Mouse (Mus musculus): ENCODE measurements around the gene Cd300lg. TPM values are rescaled to one million over a fixed set of nuclear protein-coding genes. Genes with fewer than 3 reads are reported as not detected.

Gene Cd300lg
- polyA plus RNA-seq, 1 experiment = 7.8 TPM

DNA sequence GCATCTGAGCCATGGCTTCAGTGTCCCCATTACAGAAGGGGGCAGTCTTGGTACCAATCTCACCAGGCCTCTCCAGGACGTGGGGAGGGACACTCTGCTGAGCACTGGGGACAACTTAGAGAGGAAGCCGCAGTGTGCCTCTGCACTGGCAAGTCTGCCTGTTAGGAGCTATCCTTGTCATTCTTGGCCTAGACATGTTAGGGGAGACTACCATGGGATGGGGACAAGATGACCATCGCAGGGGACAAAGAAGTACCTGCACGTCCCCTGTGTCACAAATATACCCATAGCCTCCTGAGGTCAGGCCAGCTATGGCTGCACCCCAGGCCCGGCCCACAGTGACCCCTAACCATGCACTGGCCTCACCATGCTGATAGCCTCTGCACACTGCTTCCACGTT is 2.1 kb downstream of the Cd300lg start:
- no peak overlapping the region for H3K4me3 ChIP-seq (replicated peaks; ENCODE audit: extremely low read depth, low read depth, low read length)
- no peaks in the 10 kb centered on the region for H3K4me1 ChIP-seq (ENCODE audit: control insufficient read depth, insufficient read depth, low read length)
- WGBS = 84% methylated on average over 6 of the region's 6 CpGs
- no peak for DNase-seq
- TF ChIP-seq CTCF (IDR thresholded peaks at IDR 0.05; ENCODE audit: insufficient read depth, low read length) = no peak
- TF ChIP-seq POLR2A (IDR thresholded peaks at IDR 0.05; ENCODE audit: borderline replicate concordance, extremely low read depth, low read depth, low read length) = no peak

DNA sequence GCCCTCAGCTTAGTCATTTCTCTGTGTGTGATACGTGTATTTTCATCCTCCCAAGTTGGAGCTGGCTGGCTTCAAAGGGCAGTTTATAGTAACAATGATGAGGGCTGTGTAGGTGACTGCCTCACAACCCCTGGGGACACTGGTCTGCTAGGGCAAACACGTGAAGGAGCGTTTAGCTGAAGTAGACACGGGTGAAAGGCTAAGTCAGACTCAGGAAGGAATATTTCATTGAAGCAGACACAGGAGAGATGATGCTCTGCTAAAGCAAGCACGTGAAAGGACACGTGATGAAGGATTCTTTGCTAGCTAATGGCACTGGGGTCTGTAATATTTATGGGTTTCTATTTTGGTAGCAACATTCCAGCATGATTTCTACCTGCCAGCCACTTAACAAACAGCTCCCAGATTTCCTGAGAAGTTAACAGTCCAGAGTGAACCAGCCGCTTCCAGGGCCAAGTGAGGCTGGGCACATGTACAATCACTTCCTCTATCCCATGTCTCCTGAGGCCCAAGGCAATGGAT is 3.4 kb downstream of the Cd300lg start:
- no peak for TF ChIP-seq CTCF (IDR thresholded peaks at IDR 0.05; ENCODE audit: insufficient read depth, low read length)
- no peak for TF ChIP-seq POLR2A (IDR thresholded peaks at IDR 0.05; ENCODE audit: borderline replicate concordance, extremely low read depth, low read depth, low read length)
- Histone ChIP-seq H3K4me1 (ENCODE audit: control insufficient read depth, insufficient read depth, low read length) (no peaks in the 10 kb centered on the region), H3K4me3 (replicated peaks; ENCODE audit: extremely low read depth, low read depth, low read length) (no peak overlapping the region)
- no peak for DNase-seq
- WGBS = 57% methylated on average over 7 of the region's 7 CpGs

DNA sequence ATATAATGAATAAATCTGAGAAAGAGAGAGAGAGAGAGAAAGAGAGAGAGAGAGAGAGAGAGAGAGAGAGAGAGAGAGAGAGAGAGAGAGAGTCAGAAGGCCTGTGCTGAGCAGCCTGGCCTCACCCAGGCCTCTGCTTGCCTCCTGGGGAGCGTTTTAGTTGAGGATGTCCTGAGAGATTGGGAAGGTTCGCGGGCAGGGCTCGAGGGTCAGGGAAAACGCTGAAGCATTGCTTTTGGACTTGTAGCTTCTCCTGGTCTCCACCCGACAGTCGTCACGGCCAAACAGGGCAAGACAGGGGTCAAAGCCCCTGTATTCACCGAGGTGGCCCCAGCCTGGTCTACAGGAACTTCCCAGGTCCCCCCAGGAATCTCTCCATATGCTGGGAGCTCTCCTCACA is 5.3 kb downstream of the Cd300lg start:
- WGBS = 73% methylated on average over 9 of the region's 9 CpGs
- no peak for DNase-seq
- no peak overlapping the region for H3K4me3 ChIP-seq (replicated peaks; ENCODE audit: extremely low read depth, low read depth, low read length)
- no peaks in the 10 kb centered on the region; the same call in none of the 2 replicates for H3K4me1 ChIP-seq (ENCODE audit: control insufficient read depth, insufficient read depth, low read length)
- TF ChIP-seq CTCF (IDR thresholded peaks at IDR 0.05; ENCODE audit: insufficient read depth, low read length) (no peak), POLR2A (IDR thresholded peaks at IDR 0.05; ENCODE audit: borderline replicate concordance, extremely low read depth, low read depth, low read length) (no peak)

DNA sequence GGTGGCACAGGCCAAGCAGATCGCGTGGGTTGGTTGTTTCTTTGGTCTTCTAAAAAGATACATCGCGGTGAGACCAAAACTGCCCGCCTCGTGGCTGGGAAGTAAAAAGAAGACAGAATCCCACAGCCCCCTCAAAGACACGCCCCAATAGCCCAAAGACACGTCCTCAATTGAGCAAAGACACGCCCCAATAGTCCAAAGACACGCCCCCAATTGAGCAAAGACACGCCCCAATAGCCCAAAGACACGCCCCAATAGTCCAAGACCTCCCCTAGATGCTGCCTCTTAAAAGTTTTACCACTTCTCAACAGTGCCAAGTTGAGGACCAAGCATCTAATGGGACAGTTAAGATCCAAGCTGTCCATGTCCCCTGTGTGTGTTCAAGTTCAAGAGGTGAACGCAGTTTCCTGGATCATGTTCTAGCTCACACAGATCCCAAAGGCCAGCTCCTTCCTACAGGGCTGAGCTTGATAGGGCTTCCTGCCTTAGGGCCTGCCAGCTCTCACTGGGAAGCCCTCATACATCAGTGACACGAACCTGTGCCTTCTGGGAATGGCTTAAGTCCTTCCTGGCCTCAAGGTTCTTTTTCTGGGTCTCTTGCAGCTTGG is 8.7 kb downstream of the Cd300lg start:
- TF ChIP-seq POLR2A (IDR thresholded peaks at IDR 0.05; ENCODE audit: borderline replicate concordance, extremely low read depth, low read depth, low read length) (no peak), CTCF (IDR thresholded peaks at IDR 0.05; ENCODE audit: insufficient read depth, low read length) (no peak)
- H3K4me1 ChIP-seq (ENCODE audit: control insufficient read depth, insufficient read depth, low read length) = peaks cover 11% of the 10 kb centered on the region
- no peak for DNase-seq
- 65% methylated on average over 14 of the region's 14 CpGs for WGBS
- H3K4me3 ChIP-seq (replicated peaks; ENCODE audit: extremely low read depth, low read depth, low read length) = no peak overlapping the region

DNA sequence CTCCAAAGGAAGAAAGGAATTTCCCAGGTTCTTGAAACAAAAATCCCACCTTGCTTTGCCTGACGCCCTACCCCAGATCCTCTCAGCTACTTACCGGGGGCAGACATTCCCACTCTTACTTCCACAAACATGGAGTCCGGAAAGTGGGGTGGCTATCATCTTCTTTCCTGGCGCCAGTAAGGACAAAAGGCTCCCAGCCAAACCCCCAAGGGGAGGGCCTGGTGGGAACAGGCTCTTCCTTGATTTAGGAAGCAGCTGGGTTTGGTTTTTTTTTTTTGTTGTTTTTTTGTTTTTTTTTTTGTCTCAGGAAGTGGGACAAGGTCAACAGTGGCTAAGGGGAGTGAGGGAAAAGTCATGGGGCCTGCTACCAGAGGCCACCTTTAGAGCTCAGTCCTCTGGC is 10.2 kb downstream of the Cd300lg start:
- Histone ChIP-seq H3K4me3 (replicated peaks; ENCODE audit: extremely low read depth, low read depth, low read length) (peak overlapping the region; percentile 31), H3K4me1 (ENCODE audit: control insufficient read depth, insufficient read depth, low read length) (peaks cover 11% of the 10 kb centered on the region)
- WGBS = 32% methylated on average over 4 of the region's 4 CpGs
- DNase-seq = peak; percentile 32
- no peak for TF ChIP-seq POLR2A (IDR thresholded peaks at IDR 0.05; ENCODE audit: borderline replicate concordance, extremely low read depth, low read depth, low read length)
- no peak for TF ChIP-seq CTCF (IDR thresholded peaks at IDR 0.05; ENCODE audit: insufficient read depth, low read length)

DNA sequence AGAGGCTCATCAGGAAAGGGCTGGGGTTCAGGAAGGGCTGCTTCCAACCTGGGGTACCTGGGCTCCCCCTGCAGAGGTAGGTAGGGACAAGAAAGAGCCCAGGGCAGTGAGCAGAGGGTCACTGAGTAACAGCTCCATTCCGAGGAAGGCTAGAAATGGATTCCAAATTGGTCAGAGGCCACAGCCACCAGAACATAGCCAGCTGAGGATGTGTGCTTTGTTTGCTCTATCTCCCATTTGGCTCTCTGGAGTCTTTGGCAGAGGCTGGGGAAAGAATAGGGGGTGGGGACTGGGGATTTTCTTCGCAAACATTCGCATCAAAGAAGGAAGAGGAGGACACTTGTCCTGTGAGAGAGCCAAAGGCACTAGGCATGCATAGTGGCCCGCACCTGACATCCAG is 10.6 kb downstream of the Cd300lg start:
- 23% methylated on average over 4 of the region's 4 CpGs for WGBS
- TF ChIP-seq POLR2A (IDR thresholded peaks at IDR 0.05; ENCODE audit: borderline replicate concordance, extremely low read depth, low read depth, low read length) (peak; percentile 45; the same call in 1 of the 2 replicates), CTCF (IDR thresholded peaks at IDR 0.05; ENCODE audit: insufficient read depth, low read length) (no peak)
- peaks cover 11% of the 10 kb centered on the region for H3K4me1 ChIP-seq (ENCODE audit: control insufficient read depth, insufficient read depth, low read length)
- DNase-seq = no peak
- H3K4me3 ChIP-seq (replicated peaks; ENCODE audit: extremely low read depth, low read depth, low read length) = no peak overlapping the region

DNA sequence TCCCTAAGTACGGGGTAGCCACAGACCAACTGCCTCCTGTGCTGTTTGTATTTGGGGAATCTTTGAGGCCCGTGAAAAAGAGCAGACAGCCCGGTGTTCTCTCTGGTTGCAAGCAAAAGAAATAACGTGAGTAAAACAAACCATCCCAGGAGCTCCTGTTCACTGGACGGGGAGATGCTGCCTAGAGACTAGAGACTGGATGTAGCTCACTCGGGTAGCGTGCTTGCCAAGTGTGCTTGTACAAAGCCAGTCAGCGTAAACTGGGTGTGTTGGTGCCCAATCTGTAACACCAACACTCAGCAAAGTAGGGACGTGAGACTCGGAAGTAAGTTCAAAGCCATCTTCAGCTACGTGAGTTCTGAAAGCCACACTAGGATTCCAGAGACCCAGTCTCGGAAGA is 11.4 kb downstream of the Cd300lg start:
- no peak overlapping the region for H3K4me3 ChIP-seq (replicated peaks; ENCODE audit: extremely low read depth, low read depth, low read length)
- 75% methylated on average over 12 of the region's 12 CpGs for WGBS

DNA sequence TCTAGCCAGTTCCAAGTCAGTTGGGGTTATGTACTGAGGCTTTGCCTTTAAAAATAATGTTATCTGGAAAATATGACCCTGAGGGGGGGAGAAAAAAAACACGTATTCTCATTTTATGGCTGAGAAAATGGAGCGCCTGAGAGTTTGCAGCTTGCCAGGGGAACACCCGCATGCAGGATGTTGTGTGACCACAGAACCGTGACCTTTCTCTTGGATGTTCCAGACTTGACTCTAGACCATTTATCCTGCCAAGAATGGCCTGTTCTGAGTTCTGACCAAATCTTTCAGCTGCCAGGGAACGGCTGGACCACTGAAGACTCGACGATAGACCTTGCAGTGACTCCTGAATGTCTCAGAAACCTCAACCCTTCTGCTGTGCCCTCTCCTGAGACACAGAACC is 11.9 kb downstream of the Cd300lg start:
- Histone ChIP-seq H3K4me1 (ENCODE audit: control insufficient read depth, insufficient read depth, low read length) (peaks cover 11% of the 10 kb centered on the region), H3K4me3 (replicated peaks; ENCODE audit: extremely low read depth, low read depth, low read length) (no peak overlapping the region)
- DNase-seq = no peak
- TF ChIP-seq POLR2A (IDR thresholded peaks at IDR 0.05; ENCODE audit: borderline replicate concordance, extremely low read depth, low read depth, low read length) (no peak), CTCF (IDR thresholded peaks at IDR 0.05; ENCODE audit: insufficient read depth, low read length) (no peak)
- 36% methylated on average over 7 of the region's 7 CpGs for WGBS

More for the DNA sequence above, 11.4 kb downstream of the Cd300lg start:
- no peak for TF ChIP-seq CTCF (IDR thresholded peaks at IDR 0.05; ENCODE audit: insufficient read depth, low read length)
- no peak for TF ChIP-seq POLR2A (IDR thresholded peaks at IDR 0.05; ENCODE audit: borderline replicate concordance, extremely low read depth, low read depth, low read length)
- DNase-seq = no peak
- peaks cover 11% of the 10 kb centered on the region for H3K4me1 ChIP-seq (ENCODE audit: control insufficient read depth, insufficient read depth, low read length)

DNA sequence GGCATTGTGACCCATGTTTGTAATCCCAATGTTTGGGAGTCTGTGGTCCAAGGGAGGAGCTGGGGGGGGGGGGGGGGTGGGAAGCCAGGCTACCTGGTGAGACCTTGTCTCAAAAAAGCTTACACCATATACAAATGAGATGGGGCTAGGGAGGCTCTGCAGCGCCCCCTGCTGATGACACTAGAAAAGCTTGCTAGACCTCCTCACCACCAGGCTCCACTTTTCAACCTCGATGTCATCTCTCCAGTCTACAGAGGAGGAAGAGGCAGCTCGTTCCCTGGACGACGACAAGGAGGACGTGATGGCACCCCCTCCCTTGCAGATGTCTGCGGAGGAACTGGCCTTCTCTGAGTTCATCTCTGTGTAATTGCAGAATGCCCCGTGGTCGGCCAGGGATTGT is 12.5 kb downstream of the Cd300lg start:
- 30% methylated on average over 9 of the region's 9 CpGs for WGBS
- no peak overlapping the region for H3K4me3 ChIP-seq (replicated peaks; ENCODE audit: extremely low read depth, low read depth, low read length)
- DNase-seq = peak; percentile 40
- H3K4me1 ChIP-seq (ENCODE audit: control insufficient read depth, insufficient read depth, low read length) = peaks cover 11% of the 10 kb centered on the region
- TF ChIP-seq CTCF (IDR thresholded peaks at IDR 0.05; ENCODE audit: insufficient read depth, low read length) (peak; percentile 67), POLR2A (IDR thresholded peaks at IDR 0.05; ENCODE audit: borderline replicate concordance, extremely low read depth, low read depth, low read length) (no peak)

DNA sequence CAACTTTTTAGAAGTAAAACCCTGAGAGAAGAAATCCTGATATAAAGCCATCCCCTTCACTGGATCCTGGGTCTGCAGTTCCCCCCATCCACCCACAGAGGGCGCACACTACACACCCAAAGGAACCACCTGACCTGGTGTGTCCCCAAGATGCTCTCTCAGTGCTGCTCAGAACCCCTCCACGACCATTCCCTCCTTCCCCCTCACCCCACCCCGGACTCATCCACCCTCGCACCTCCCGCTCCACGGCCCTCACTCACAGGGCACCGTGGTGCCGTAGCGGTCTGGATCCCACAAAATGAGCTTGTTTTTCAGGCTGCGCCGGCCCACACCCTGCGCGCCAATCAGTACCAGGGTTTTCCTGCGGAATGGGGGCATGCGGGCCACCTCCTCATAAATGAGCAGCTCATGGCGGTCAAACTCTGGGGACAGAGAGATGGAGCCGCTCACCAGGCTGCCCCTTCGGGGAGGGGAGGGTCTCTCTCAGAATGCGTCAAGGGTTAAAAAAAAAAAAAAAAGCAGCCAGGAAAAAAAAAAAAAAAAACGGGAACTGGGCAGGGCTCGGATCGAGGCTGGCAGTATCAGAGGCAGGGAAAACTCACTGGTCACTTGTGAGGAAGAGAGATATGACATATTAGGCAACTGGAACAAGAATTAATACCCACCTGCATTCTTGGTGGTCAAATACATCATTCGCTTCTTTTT is 20.1 kb downstream of the Cd300lg start:
- TF ChIP-seq POLR2A (IDR thresholded peaks at IDR 0.05; ENCODE audit: borderline replicate concordance, extremely low read depth, low read depth, low read length) (0 out of 2 replicates have a peak, but pooled peaks have one; percentile 4), CTCF (IDR thresholded peaks at IDR 0.05; ENCODE audit: insufficient read depth, low read length) (peak; percentile 99)
- Histone ChIP-seq H3K4me3 (replicated peaks; ENCODE audit: extremely low read depth, low read depth, low read length) (no peak overlapping the region), H3K4me1 (ENCODE audit: control insufficient read depth, insufficient read depth, low read length) (no peaks in the 10 kb centered on the region)
- WGBS = 6% methylated on average over 23 of the region's 23 CpGs
- DNase-seq = peak; percentile 70

All from lung, adult 2 months (tissue).